Mouse (Mus musculus) thymus, adult 2 months (tissue): ENCODE measurements around the gene Hmgcs1.

Experiments
- CTCF ChIP-seq: fragments of 200-500 bp; IDR thresholded peaks from 2 replicates; pipeline ENCODE4 v1.5.1; 2012; ENCODE audit warnings: mild to moderate bottlenecking, control low read depth, low read length, moderate library complexity, borderline replicate concordance; ENCODE audit not compliant: control insufficient read depth, poor library complexity, insufficient read depth; ENCODE audit errors: extremely low read depth
- POLR2A ChIP-seq: fragments of 200-500 bp; IDR thresholded peaks from 2 replicates; pipeline ENCODE4 v1.6.1; 2012; ENCODE audit warnings: mild to moderate bottlenecking, low read length, control low read depth, moderate library complexity; ENCODE audit not compliant: control insufficient read depth, poor library complexity, insufficient read depth; ENCODE audit errors: extremely low read depth

GRCm38 (mm10) chr13:119684416-119685177 is 5.6 kb upstream of the Hmgcs1 start:
- TF ChIP-seq CTCF = no peak
- no peak for TF ChIP-seq POLR2A
